Mouse (Mus musculus) mouse embryonic stem cell (cell line): ENCODE results near the gene Larp4b.

Source experiments
- in situ Hi-C, 2 experiments: fragments of 300-500 bp; cut with MboI; formaldehyde crosslinking; loops; 1 replicate in 1 of 2; 3 replicates in 1 of 2; pipeline ENCODE4 v1.14.3; 2019 to 2020; ENCODE audit warnings: low sequenced_read_pairs in 2 of 2, low pct_unique_long_range_greater_than_20kb in 1 of 2, mixed read lengths in 1 of 2; ENCODE audit not compliant: unreplicated experiment in 1 of 2

The Larp4b gene

GRCm38 (mm10) chr13:9113735-9114134, 20.1 kb downstream of the Larp4b start:
- in situ Hi-C loops: no loop called here

GRCm38 (mm10) chr13:9120835-9121542, 27.3 kb downstream of the Larp4b start:
- in situ Hi-C loops: no loop called here

- in situ Hi-C loops: no loop called here
Observed at GRCm38 (mm10) chr13:9122045-9122444, 28.4 kb downstream of the Larp4b start.

- in situ Hi-C loops: no loop called here
Observed at GRCm38 (mm10) chr13:9125193-9125592, 31.5 kb downstream of the Larp4b start.

GRCm38 (mm10) chr13:9127715-9128114, 34.0 kb downstream of the Larp4b start:
- in situ Hi-C loops: no loop called here

GRCm38 (mm10) chr13:9128707-9129314, 35.1 kb downstream of the Larp4b start:
- in situ Hi-C loops: no loop called here

- in situ Hi-C loops: no loop called here
Observed at GRCm38 (mm10) chr13:9134421-9134820, 40.7 kb downstream of the Larp4b start.

- in situ Hi-C loops: no loop called here
Observed at GRCm38 (mm10) chr13:9136088-9136487, 42.4 kb downstream of the Larp4b start.

GRCm38 (mm10) chr13:9136733-9137132, 43.1 kb downstream of the Larp4b start:
- in situ Hi-C loops: no loop called here

GRCm38 (mm10) chr13:9139466-9139991, 45.8 kb downstream of the Larp4b start:
- in situ Hi-C loops: no loop called here

GRCm38 (mm10) chr13:9140204-9140603, 46.5 kb downstream of the Larp4b start:
- in situ Hi-C loops: no loop called here

- in situ Hi-C loops: no loop called here
Observed at GRCm38 (mm10) chr13:9142371-9142770, 48.7 kb downstream of the Larp4b start.

GRCm38 (mm10) chr13:9148830-9149229, 55.1 kb downstream of the Larp4b start:
- in situ Hi-C loops: no loop called here

GRCm38 (mm10) chr13:9149473-9150217, 56.0 kb downstream of the Larp4b start:
- in situ Hi-C loops: no loop called here

GRCm38 (mm10) chr13:9151100-9151499, 57.4 kb downstream of the Larp4b start:
- in situ Hi-C loops: no loop called here

GRCm38 (mm10) chr13:9151619-9152018, 57.9 kb downstream of the Larp4b start:
- in situ Hi-C loops: no loop called here

GRCm38 (mm10) chr13:9152267-9152666, 58.6 kb downstream of the Larp4b start:
- in situ Hi-C loops: no loop called here

- in situ Hi-C loops: no loop called here
Observed at GRCm38 (mm10) chr13:9153803-9154202, 60.1 kb downstream of the Larp4b start.

- in situ Hi-C loops: no loop called here
Observed at GRCm38 (mm10) chr13:9159282-9159681, 65.6 kb downstream of the Larp4b start.
